Mouse (Mus musculus): ENCODE data around the gene Camk1d.

GRCm38 (mm10) chr2:5743886-5744285 is 29.6 kb upstream of the Camk1d start:
- TF ChIP-seq CTCF (IDR thresholded peaks at IDR 0.05; ENCODE audit: borderline replicate concordance, insufficient read depth, low read depth, low read length) (no peak), POLR2A (IDR thresholded peaks at IDR 0.05; ENCODE audit: borderline replicate concordance, insufficient read depth, low read length) (no peak)
